Mouse (Mus musculus) bone marrow macrophage, adult 2 months (primary cell): ENCODE results near the gene Ubr7.

Experiments used
- CTCF ChIP-seq: IDR thresholded peaks from 2 replicates; pipeline ENCODE4 v1.5.1; 2012; ENCODE audit warnings: low read depth, mild to moderate bottlenecking, low read length, moderate library complexity
- POLR2A ChIP-seq: IDR thresholded peaks from 2 replicates; pipeline ENCODE4 v1.6.1; 2012; ENCODE audit warnings: mild to moderate bottlenecking, low read depth, low read length, borderline replicate concordance

- TF ChIP-seq POLR2A: no peak
- TF ChIP-seq CTCF: peak; percentile 96
Observed at GRCm38 (mm10) chr12:102719552-102720315, 38.0 kb upstream of the Ubr7 start.
